Mouse (Mus musculus) spleen, adult 2 months (tissue): Measurements from ENCODE around the gene Angel1.

Experiments
- CTCF ChIP-seq: fragments of 200-500 bp; IDR thresholded peaks from 2 replicates; pipeline ENCODE4 v1.5.1; 2011; ENCODE audit warnings: mild to moderate bottlenecking, inconsistent platforms; ENCODE audit not compliant: insufficient read depth, insufficient read length, insufficient replicate concordance; ENCODE audit errors: extremely low read depth
- POLR2A ChIP-seq: fragments of 200-500 bp; IDR thresholded peaks from 2 replicates; pipeline ENCODE4 v1.6.1; 2011; ENCODE audit warnings: low read depth, low read length, inconsistent platforms

- no peak for TF ChIP-seq POLR2A
- no peak for TF ChIP-seq CTCF
Observed at GRCm38 (mm10) chr12:86714026-86714425, 12.2 kb downstream of the Angel1 start.
